Mouse (Mus musculus): ENCODE results near the gene Hdac9. TPM values are rescaled to one million over a fixed set of nuclear protein-coding genes. Genes with fewer than 3 reads are reported as not detected.

Gene Hdac9
- polyA plus RNA-seq, 1 experiment = 0.63 TPM

DNA sequence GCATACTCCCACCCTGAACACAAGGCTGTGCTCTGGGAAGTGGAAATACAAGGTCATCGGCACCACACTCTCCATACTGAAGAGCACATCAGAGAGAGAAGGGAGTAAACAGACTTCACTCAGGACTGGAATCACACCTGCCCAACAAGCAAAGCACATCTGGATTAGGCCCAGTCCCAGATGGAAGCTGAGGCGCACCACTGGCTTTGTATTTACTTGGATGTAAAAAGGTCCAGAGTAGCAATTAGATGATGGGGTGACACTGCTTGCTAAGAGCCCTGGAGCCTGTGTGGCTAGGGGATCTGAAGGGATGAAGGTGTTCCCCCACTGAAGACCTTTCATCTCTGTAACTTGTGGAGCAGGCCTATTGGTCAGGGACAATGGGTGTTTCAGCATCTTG is 698.3 kb downstream of the Hdac9 start:
- Histone ChIP-seq H3K27ac (replicated peaks; ENCODE audit: low read depth, low read length) (no peak overlapping the region), H3K4me3 (ENCODE audit: insufficient read depth, low read depth, low read length) (no peak overlapping the region), H3K4me1 (ENCODE audit: control insufficient read depth, insufficient read depth, insufficient read length, low read length) (no peaks in the 10 kb centered on the region)

DNA sequence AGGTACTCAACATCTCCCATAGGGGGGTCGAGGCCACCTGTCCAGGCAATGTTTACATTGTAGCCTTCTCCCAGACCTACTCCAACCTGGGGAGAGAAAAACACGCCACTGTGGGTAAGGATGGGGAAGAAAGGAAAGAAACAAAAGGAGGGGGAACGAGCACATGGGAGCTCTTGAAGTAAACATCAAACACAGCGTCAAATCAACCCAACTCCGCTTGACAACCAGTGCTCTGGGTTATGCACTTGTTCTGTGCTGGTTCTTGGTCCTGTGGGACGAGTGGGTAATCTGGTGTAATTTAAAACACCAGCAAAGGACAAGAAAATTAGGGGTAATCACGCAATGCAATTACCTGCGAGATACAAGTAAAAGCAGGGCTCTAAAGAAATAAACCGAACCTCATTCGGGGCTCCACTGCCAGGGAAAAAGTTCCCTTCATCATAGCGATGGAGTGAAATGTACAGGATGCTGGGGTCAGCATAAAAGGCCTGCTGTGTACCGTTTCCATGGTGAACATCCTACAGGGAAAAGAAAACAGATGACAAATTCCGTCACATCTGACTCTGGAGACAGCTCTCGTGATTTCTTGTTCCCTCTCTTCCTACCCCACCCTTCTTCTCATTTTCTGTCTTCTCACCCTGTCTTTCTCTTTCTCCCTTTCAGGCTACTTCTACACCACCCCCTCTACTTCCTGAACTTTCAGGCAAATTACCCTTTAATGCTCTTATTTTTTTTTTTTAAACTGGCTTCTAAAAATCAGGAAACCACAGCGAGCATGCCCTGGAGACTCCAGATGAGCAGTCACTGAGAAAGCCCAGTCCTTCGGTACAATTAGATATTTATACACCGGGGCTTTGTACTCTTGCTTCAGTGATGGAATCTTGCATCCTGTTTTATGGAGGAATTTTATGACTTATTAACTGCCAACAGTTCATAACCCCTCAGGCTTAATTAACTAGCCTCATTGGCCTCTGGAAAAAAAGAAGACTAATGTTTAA is 701.6 kb downstream of the Hdac9 start:
- H3K4me1 ChIP-seq (ENCODE audit: control insufficient read depth, insufficient read depth, insufficient read length, low read length) = no peaks in the 10 kb centered on the region
- H3K27ac ChIP-seq (replicated peaks; ENCODE audit: low read depth, low read length) = no peak overlapping the region
- no peak overlapping the region for H3K4me3 ChIP-seq (ENCODE audit: insufficient read depth, low read depth, low read length)

DNA sequence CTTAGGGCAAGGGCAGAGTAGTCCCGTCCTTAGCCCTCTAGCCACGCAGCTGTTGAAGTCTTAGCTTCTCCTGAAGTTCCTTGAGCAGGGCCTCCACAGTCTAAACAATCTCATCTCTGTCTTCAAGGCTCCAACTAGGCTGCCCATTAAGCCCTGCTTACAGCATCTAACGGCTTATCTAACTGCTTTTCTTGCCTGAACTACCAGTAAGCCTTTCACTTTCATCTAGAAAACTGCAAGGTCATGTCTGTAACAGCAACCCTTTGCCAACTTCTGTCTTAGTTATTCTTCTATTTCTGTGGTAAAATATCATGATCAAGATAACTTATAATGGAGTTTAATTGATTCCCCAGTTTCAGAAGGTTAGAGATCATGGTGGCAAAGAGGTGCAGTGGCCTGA is 704.7 kb downstream of the Hdac9 start:
- Histone ChIP-seq H3K4me3 (ENCODE audit: insufficient read depth, low read depth, low read length) (no peak overlapping the region), H3K4me1 (ENCODE audit: control insufficient read depth, insufficient read depth, insufficient read length, low read length) (no peaks in the 10 kb centered on the region), H3K27ac (replicated peaks; ENCODE audit: low read depth, low read length) (no peak overlapping the region)

DNA sequence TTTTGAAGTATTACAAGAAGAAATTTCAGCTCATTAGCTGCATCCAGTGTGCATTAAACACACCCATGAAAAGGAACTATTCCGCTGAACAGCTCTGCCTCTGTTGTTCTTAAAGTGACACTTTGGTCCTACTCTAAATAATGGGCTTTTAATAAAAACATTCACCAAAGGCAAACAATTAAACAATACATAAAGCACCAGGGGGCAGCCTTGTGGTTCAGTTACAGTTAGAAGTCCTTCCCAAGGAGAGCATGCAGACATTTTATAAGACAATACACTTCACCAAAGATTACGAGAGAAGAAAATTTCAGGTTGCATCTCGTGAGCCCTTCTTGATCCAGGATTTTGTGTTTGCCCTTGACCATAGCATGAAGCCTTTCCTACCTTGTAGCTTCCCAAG is 715.4 kb downstream of the Hdac9 start:
- H3K4me3 ChIP-seq (ENCODE audit: insufficient read depth, low read depth, low read length) = no peak overlapping the region
- no peaks in the 10 kb centered on the region for H3K4me1 ChIP-seq (ENCODE audit: control insufficient read depth, insufficient read depth, insufficient read length, low read length)
- no peak overlapping the region for H3K27ac ChIP-seq (replicated peaks; ENCODE audit: low read depth, low read length)

DNA sequence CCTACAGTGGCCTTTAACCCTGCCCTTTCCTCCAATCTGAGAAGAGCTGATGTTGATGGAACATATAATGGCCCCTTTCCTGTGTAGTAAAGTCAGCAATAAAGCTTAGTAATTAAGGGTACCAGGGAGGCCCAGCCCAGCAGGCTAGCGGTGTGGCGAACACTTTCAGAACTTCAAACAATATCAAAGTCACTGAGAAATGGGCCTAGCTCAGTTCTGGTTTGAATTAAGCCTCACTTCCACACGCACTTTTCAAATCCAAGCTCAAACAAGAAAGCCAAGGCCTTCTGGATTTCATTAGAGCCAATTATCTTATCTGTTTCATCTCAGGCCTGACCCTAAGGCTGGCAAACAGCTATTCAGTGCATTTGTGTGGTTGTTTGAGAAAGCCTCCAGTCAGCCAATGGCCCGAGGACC is 716.9 kb downstream of the Hdac9 start:
- Histone ChIP-seq H3K27ac (replicated peaks; ENCODE audit: low read depth, low read length) (no peak overlapping the region), H3K4me3 (ENCODE audit: insufficient read depth, low read depth, low read length) (no peak overlapping the region), H3K4me1 (ENCODE audit: control insufficient read depth, insufficient read depth, insufficient read length, low read length) (no peaks in the 10 kb centered on the region)

DNA sequence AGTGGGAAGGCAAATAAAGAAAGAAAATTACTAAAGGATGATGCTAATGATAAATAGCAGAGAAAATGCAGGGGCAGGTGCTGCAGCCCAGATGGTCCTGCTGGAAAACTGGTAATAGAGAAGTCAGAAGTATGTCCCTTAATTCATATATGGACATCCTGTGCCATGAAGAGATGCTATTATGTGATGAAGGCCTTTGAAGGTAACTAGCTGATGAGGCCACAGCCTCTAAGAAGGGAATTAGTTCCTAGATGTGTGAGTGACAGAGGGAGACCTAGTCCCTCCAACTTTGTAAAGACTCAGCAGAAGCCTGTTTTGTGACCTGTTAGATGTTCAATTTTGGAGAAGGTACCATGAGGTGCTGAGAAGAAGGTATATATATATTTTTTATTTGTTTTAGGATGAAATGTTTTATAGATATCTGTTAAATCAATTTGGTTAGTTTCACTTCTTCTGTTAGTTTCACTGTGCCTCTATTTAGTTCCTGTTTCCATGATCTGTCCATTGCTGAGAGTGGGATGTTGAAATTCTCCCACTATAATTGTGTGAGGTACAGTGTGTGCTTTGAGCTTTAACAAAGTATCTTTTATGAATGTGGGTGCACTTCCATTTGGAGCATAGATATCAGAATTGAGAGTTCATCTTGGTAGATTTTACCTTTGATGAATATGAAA is 721.6 kb downstream of the Hdac9 start:
- H3K4me1 ChIP-seq (ENCODE audit: control insufficient read depth, insufficient read depth, insufficient read length, low read length) = no peaks in the 10 kb centered on the region; the same call in 1 of the 2 replicates
- no peak overlapping the region for H3K27ac ChIP-seq (replicated peaks; ENCODE audit: low read depth, low read length)
- H3K4me3 ChIP-seq (ENCODE audit: insufficient read depth, low read depth, low read length) = no peak overlapping the region

DNA sequence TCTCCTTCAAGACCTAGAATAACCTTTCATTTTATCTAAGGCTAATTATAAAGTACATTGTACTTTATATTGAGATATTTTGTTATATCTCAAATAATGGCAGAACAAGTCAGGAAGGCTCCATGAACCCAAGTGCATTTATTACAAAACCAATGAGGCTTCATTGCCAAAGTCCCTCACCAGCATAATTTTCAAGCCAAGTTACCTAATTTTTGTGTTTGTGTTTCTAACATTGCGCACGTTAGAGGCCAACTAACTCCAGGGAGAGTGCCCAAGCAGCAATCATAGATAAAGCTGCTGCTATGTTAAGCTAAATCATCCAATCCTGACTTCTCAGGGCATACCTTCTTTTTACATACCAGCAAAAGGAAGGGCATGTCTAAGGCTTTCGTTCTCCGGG is 722.8 kb downstream of the Hdac9 start:
- no peaks in the 10 kb centered on the region; the same call in 1 of the 2 replicates for H3K4me1 ChIP-seq (ENCODE audit: control insufficient read depth, insufficient read depth, insufficient read length, low read length)
- H3K4me3 ChIP-seq (ENCODE audit: insufficient read depth, low read depth, low read length) = no peak overlapping the region
- H3K27ac ChIP-seq (replicated peaks; ENCODE audit: low read depth, low read length) = no peak overlapping the region

DNA sequence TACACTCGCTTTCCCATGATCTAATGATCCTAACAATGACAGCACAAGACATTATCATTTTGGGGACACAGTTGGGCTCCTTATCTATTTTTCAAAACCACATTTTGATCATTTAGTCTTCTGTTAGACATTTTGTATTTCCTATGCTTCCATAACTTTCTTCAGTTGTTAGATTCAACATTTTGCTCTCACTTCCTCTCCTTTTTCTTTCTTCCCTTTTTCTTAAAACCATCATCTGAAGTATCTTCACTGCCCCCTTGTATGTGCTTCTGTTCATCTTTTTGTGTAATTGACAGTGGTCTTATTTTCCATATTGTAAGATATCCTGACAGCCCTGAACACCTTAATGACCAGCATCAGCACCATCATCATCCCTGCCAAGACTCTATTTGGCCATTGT is 725.6 kb downstream of the Hdac9 start:
- Histone ChIP-seq H3K4me3 (ENCODE audit: insufficient read depth, low read depth, low read length) (no peak overlapping the region), H3K4me1 (ENCODE audit: control insufficient read depth, insufficient read depth, insufficient read length, low read length) (no peaks in the 10 kb centered on the region; the same call in 1 of the 2 replicates), H3K27ac (replicated peaks; ENCODE audit: low read depth, low read length) (no peak overlapping the region)

DNA sequence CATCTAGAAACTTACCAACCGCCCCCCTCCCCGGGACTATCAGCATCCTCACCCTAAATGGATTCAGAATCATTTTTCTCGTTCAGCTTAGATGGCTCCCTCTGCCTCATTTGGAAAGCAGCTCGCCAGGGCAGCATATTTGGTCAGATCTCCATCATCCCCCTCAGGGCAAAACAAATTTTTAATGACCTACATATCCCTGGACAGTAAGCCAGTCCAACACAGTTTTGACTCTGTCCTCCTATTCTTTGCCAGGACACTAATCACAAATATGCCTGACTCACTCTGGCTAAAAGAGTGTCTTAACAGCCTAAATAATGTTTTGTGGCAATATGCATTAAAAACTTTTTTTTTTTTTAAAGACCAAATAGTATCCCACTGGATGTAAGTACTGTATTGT is 738.0 kb downstream of the Hdac9 start:
- H3K27ac ChIP-seq (replicated peaks; ENCODE audit: low read depth, low read length) = no peak overlapping the region
- no peak overlapping the region for H3K4me3 ChIP-seq (ENCODE audit: insufficient read depth, low read depth, low read length)
- no peaks in the 10 kb centered on the region; the same call in 1 of the 2 replicates for H3K4me1 ChIP-seq (ENCODE audit: control insufficient read depth, insufficient read depth, insufficient read length, low read length)

DNA sequence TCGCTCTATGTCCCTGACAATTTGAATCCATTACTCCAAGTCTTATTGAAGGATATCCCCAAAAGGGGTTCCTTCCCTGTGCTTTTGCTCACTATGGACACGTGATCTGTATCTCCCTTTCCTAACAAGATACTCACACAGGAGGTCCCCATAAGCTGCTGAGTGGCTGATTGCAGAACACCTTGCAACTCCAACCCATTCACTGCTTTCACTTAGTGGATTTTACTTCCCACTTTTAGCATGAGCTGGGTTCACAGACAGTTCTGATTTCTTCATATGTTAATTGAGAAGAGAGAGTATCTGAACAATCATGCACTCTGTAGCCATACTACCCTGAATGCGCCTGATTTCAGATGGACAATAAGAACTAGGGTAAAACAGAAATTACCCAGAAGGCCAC is 740.1 kb downstream of the Hdac9 start:
- Histone ChIP-seq H3K27ac (replicated peaks; ENCODE audit: low read depth, low read length) (no peak overlapping the region), H3K4me1 (ENCODE audit: control insufficient read depth, insufficient read depth, insufficient read length, low read length) (no peaks in the 10 kb centered on the region; the same call in 1 of the 2 replicates), H3K4me3 (ENCODE audit: insufficient read depth, low read depth, low read length) (no peak overlapping the region)

DNA sequence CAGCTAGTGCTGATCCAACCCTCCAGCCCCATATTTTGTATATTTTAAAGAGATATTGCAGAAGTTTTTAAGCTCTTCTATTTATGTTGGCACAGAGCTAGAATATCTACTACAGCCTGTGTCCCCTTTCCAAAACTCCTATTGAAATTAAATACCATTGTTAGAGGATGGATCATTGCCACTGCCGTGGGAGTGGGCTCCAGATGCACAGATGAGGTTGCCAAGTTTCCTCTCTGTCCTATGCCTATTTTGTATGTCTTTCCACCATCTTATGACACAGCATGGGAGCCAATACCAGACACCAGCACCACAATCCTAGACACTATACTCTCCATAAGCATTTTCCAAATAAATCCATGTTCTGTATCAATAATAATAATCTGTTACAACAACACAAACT is 743.9 kb downstream of the Hdac9 start:
- Histone ChIP-seq H3K4me3 (ENCODE audit: insufficient read depth, low read depth, low read length) (no peak overlapping the region), H3K27ac (replicated peaks; ENCODE audit: low read depth, low read length) (no peak overlapping the region), H3K4me1 (ENCODE audit: control insufficient read depth, insufficient read depth, insufficient read length, low read length) (no peaks in the 10 kb centered on the region)

DNA sequence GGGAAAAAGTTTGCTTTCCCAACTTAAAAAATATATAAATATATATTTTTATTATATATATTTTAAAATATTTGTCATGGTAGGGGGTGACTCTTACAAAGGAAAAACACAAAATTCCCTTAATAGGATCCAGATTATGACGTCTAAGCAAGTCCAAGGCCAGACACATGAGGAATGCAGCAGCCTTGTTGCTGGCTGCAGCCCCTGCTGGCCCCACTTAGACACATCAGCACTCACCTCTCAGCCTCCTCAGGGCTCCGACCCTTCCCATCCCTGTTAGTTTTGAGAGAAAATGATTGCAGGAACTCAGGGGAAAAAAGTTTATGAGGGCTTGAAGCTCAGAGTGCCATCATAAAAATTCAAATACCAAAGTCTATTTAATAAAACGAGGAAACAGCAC is 746.3 kb downstream of the Hdac9 start:
- no peak overlapping the region for H3K27ac ChIP-seq (replicated peaks; ENCODE audit: low read depth, low read length)
- no peaks in the 10 kb centered on the region for H3K4me1 ChIP-seq (ENCODE audit: control insufficient read depth, insufficient read depth, insufficient read length, low read length)
- no peak overlapping the region for H3K4me3 ChIP-seq (ENCODE audit: insufficient read depth, low read depth, low read length)

DNA sequence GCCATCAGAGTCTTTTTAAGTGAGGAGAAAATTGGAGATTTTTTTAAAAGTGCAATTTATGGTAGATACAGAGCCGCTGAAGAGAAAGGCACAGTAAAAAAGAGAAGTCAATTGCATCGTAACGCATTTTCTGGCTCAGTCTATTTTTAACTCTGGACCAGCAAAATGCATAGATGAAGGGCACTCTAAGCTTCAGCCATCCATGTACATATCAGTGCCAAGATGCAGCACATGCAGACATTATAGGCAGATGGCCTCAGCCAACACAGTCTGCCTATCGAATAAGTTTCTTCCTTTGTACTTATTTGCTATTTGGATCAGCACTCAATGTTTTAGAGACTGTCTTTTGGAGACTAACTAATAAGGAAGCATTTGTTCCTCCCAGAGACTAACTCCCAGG is 751.2 kb downstream of the Hdac9 start:
- Histone ChIP-seq H3K4me1 (ENCODE audit: control insufficient read depth, insufficient read depth, insufficient read length, low read length) (no peaks in the 10 kb centered on the region), H3K4me3 (ENCODE audit: insufficient read depth, low read depth, low read length) (no peak overlapping the region), H3K27ac (replicated peaks; ENCODE audit: low read depth, low read length) (no peak overlapping the region)

DNA sequence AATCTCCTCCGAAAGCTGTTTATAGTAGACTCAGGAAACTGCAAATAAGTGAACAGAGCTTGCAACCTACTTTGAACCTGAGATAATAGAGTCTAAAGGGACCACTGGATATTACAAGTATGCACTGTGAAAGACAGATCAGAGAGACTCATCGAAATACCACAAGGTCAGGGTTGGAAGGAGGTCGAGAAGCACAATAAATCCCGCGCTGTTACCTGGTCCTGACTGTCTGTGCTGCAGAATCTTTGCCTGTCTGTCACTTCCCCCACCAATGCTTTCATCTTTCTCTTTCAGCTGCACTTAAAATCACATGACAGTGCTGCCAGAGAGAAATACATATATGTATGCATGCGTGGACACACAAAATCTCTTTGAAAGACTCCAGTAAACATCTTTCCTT is 760.6 kb downstream of the Hdac9 start:
- Histone ChIP-seq H3K4me3 (ENCODE audit: insufficient read depth, low read depth, low read length) (no peak overlapping the region), H3K4me1 (ENCODE audit: control insufficient read depth, insufficient read depth, insufficient read length, low read length) (no peaks in the 10 kb centered on the region), H3K27ac (replicated peaks; ENCODE audit: low read depth, low read length) (no peak overlapping the region)

DNA sequence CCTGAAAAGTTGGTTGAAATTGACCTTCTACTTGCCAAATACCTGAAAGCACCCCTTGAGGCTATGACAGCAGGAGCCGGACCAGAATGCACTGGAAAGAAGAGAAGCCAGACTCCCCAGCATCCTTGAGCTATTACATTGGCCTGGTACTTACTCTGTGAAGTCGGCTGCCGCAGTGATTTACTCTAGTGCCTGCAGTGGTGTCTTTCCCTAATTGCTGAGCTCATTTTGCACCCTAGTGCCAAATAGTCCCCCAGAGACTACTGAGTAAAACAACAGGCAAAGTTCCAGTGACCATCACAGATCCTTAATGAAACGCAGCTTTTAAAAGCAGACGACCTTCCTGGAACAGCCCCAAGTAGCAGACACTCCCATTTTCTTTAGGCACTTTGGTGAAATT is 761.2 kb downstream of the Hdac9 start:
- Histone ChIP-seq H3K4me3 (ENCODE audit: insufficient read depth, low read depth, low read length) (no peak overlapping the region), H3K4me1 (ENCODE audit: control insufficient read depth, insufficient read depth, insufficient read length, low read length) (no peaks in the 10 kb centered on the region), H3K27ac (replicated peaks; ENCODE audit: low read depth, low read length) (no peak overlapping the region)

DNA sequence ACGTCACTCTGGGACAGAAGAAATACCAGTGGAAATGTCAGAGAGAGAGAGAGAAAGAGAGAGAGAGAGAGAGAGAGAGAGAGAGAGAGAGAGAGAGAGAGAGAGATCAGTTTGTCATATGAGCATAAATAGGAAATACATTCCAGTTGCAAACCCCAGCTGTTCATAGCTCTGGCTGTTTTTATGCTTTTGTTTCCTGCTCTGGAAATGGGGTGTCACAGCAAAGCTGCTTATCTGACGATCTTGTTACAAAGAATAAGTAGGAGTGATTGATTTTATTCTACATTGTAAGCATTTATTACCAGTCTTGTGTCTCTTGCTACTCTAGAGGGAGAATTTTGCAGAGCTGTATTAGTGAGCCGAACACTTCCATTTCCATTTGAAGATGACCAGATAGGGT is 762.1 kb downstream of the Hdac9 start:
- Histone ChIP-seq H3K4me1 (ENCODE audit: control insufficient read depth, insufficient read depth, insufficient read length, low read length) (no peaks in the 10 kb centered on the region), H3K4me3 (ENCODE audit: insufficient read depth, low read depth, low read length) (no peak overlapping the region), H3K27ac (replicated peaks; ENCODE audit: low read depth, low read length) (no peak overlapping the region)
